Mouse (Mus musculus) hindbrain, embryonic 14.5 days (tissue): ENCODE results near the gene Zfand3. TPM values are rescaled to one million over a fixed set of nuclear protein-coding genes. Genes with fewer than 3 reads are reported as not detected.

Experiments
- ATAC-seq: fragments of 200-750 bp; cut with Nextera tagmentation; 2 replicates; pipeline ENCODE4 v1.8.0; 2017; ENCODE audit warnings: moderate number of reproducible peaks, mild to moderate bottlenecking, moderate TSS enrichment, moderate library complexity; ENCODE audit not compliant: low FRiP score
- DNase-seq: peaks from one replicate; pipeline ENCODE4 v3.0.0-alpha.2; 2015; ENCODE audit warnings: low spot score
- H3K27ac ChIP-seq: fragments of 300-500 bp; sonication (generic); 2 replicates; pipeline ENCODE4 v1.5.1; 2014; ENCODE audit warnings: mild to moderate bottlenecking, moderate library complexity
- H3K27me3 ChIP-seq: fragments of 300-500 bp; sonication (generic); 2 replicates; pipeline ENCODE4 v1.6.1; 2014; ENCODE audit warnings: mild to moderate bottlenecking, low read length, mixed read lengths; ENCODE audit not compliant: control insufficient read depth, insufficient read depth
- H3K36me3 ChIP-seq: fragments of 300-500 bp; sonication (generic); replicated peaks from 2 replicates; pipeline ENCODE4 v1.6.1; 2014; ENCODE audit not compliant: control insufficient read depth, insufficient read depth
- H3K4me1 ChIP-seq: fragments of 300-500 bp; sonication (generic); replicated peaks from 2 replicates; pipeline ENCODE4 v1.6.1; 2014; ENCODE audit warnings: antibody characterized with exemption, low read length, mixed read lengths; ENCODE audit not compliant: control insufficient read depth, insufficient read depth
- H3K4me2 ChIP-seq: fragments of 300-500 bp; sonication (generic); replicated peaks from 2 replicates; pipeline ENCODE4 v1.6.1; 2014; ENCODE audit warnings: mild to moderate bottlenecking, moderate library complexity
- H3K4me3 ChIP-seq: fragments of 300-500 bp; sonication (generic); replicated peaks from 2 replicates; pipeline ENCODE4 v1.5.1; 2014; ENCODE audit warnings: mild to moderate bottlenecking, low read length
- H3K9ac ChIP-seq: fragments of 300-500 bp; sonication (generic); 2 replicates; pipeline ENCODE4 v1.6.1; 2014
- H3K9me3 ChIP-seq: fragments of 300-500 bp; sonication (generic); 2 replicates; pipeline ENCODE4 v1.6.1; 2016; ENCODE audit warnings: low read length; ENCODE audit not compliant: control insufficient read depth
- WGBS: fragments of 180-500 bp; shearing (Covaris S2); extraction: QIAGEN DNeasy Blood & Tissue Kit; methylation state at CpG from one replicate; pipeline ENCODE4 v1.1.7; 2014; 5-methylcytosine and 5-hydroxymethylcytosine counted together
- polyA plus RNA-seq: library from polyadenylated mRNA; unstranded; fragments of >200 nt; fragmentation: Nextera tagmentation; extraction: Ambion mirVana; gene quantifications from 2 replicates; pipeline ENCODE4 v1.2.1, GENCODE M21; 2014

Zfand3 gene
- polyA plus RNA-seq, 1 experiment from 2014 or later: 43.2 TPM

DNA sequence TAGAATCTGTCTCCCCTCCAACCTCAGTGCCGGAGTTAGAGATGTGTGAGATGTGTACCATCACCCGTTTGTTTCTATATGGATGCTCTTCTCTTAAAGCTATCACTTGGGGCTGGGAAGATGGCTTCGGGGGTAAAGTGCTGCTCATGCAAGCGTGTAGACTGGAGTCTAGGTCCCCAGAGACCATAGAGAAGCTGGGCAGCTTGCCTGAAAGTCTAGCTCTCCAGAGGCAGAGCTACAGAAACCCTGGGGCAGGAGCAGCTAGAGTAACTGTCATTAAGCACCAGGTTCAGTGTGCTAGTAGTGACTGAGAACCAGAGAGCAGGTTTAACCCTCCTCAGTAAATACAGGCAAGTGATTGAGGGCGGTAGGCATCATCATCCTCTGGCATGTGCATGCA is 51.7 kb downstream of the Zfand3 start:
- Histone ChIP-seq H3K4me3 (no peak overlapping the region), H3K9me3 (no peaks in the 10 kb centered on the region), H3K36me3 (no peaks in the 10 kb centered on the region; the same call in 1 of the 2 replicates), H3K27ac (no peak overlapping the region), H3K27me3 (no peaks in the 10 kb centered on the region), H3K4me2 (no peak overlapping the region), H3K9ac (no peak overlapping the region), H3K4me1 (peaks cover 2% of the 10 kb centered on the region; the same call in 1 of the 2 replicates)
- DNase-seq (no peak), ATAC-seq (no peak)
- 77% methylated on average over 5 of the region's 5 CpGs for WGBS

- Histone ChIP-seq H3K27ac (no peak overlapping the region), H3K27me3 (no peaks in the 10 kb centered on the region), H3K4me3 (no peak overlapping the region), H3K36me3 (no peaks in the 10 kb centered on the region; the same call in 1 of the 2 replicates), H3K4me1 (peaks cover 2% of the 10 kb centered on the region; the same call in 1 of the 2 replicates), H3K9ac (no peak overlapping the region), H3K4me2 (no peak overlapping the region), H3K9me3 (no peaks in the 10 kb centered on the region)
- 77% methylated on average over 3 of the region's 3 CpGs for WGBS
- no peak for DNase-seq
- ATAC-seq: no peak
Measured at GRCm38 (mm10) chr17:30058594-30058993, 54.1 kb downstream of the Zfand3 start.

GRCm38 (mm10) chr17:30059066-30059465 is 54.5 kb downstream of the Zfand3 start:
- H3K4me2 ChIP-seq: no peak overlapping the region
- H3K9ac ChIP-seq: no peak overlapping the region
- no peaks in the 10 kb centered on the region; the same call in 1 of the 2 replicates for H3K36me3 ChIP-seq
- DNase-seq (no peak), ATAC-seq (no peak)
- peaks cover 6% of the 10 kb centered on the region; the same call in 1 of the 2 replicates for H3K4me1 ChIP-seq
- H3K27ac ChIP-seq: no peak overlapping the region
- H3K27me3 ChIP-seq: no peaks in the 10 kb centered on the region
- H3K4me3 ChIP-seq: no peak overlapping the region
- 87% methylated on average over 5 of the region's 5 CpGs for WGBS
- no peaks in the 10 kb centered on the region for H3K9me3 ChIP-seq

DNA sequence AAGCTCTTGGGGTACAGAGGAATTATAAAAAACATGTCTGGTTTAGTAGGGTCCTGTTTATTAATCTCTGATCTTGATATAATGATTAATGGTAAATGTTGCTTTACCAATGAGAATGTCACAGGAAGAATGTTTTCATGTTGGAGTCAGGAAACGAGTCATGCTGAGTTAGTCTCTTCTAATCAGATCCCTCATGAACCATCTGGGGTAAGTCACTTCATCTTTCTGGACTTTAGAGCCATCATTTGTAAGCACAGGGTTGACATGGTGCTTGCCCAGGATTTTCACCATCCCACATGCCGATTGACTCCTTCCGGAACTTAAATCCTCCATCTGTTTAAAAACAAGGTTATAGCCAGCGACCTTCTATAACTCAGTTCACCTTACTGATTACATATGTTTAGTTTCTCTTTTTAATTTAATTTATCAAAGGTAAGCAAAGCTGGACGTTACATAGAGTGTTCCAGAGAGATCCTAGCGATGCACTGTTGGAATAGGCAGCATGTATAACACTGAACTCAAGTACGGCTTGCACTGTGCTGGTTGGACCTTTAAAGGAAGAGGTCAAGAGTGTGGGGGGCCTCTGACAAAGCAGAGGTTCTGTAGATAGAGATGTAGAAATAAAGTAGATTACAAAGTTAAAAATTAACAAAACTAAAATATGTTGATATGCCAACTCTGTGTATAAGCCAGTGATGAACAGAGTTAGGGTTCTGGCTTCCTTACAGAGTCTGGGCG is 56.7 kb downstream of the Zfand3 start:
- no peak overlapping the region for H3K4me2 ChIP-seq
- no peak overlapping the region for H3K27ac ChIP-seq
- no peaks in the 10 kb centered on the region for H3K27me3 ChIP-seq
- ATAC-seq (no peak), DNase-seq (no peak)
- no peaks in the 10 kb centered on the region; the same call in 1 of the 2 replicates for H3K36me3 ChIP-seq
- no peaks in the 10 kb centered on the region for H3K9me3 ChIP-seq
- H3K9ac ChIP-seq: no peak overlapping the region
- H3K4me1 ChIP-seq: peaks cover 15% of the 10 kb centered on the region
- 83% methylated on average over 8 of the region's 8 CpGs for WGBS
- H3K4me3 ChIP-seq: no peak overlapping the region

- Histone ChIP-seq H3K36me3 (no peaks in the 10 kb centered on the region; the same call in 1 of the 2 replicates), H3K4me1 (peaks cover 15% of the 10 kb centered on the region), H3K9me3 (no peaks in the 10 kb centered on the region), H3K27ac (no peak overlapping the region), H3K4me2 (no peak overlapping the region), H3K27me3 (no peaks in the 10 kb centered on the region), H3K9ac (no peak overlapping the region), H3K4me3 (no peak overlapping the region)
- DNase-seq (no peak), ATAC-seq (no peak)
- WGBS: 31% methylated on average over 3 of the region's 3 CpGs
Measured at GRCm38 (mm10) chr17:30063849-30064248, 59.3 kb downstream of the Zfand3 start.

GRCm38 (mm10) chr17:30064746-30065145 is 60.2 kb downstream of the Zfand3 start:
- Histone ChIP-seq H3K27me3 (no peaks in the 10 kb centered on the region), H3K4me1 (peaks cover 15% of the 10 kb centered on the region), H3K9ac (no peak overlapping the region), H3K4me2 (no peak overlapping the region), H3K27ac (no peak overlapping the region), H3K4me3 (no peak overlapping the region), H3K9me3 (no peaks in the 10 kb centered on the region), H3K36me3 (no peaks in the 10 kb centered on the region; the same call in 1 of the 2 replicates)
- DNase-seq: no peak
- ATAC-seq: 0 out of 2 replicates have a peak, but pooled peaks have one; percentile 46
- 28% methylated on average over 4 of the region's 4 CpGs for WGBS

- WGBS: 93% methylated on average over 3 of the region's 3 CpGs
- ATAC-seq: no peak
- no peak for DNase-seq
- no peak overlapping the region for H3K9ac ChIP-seq
- H3K27me3 ChIP-seq: no peaks in the 10 kb centered on the region
- no peaks in the 10 kb centered on the region for H3K9me3 ChIP-seq
- H3K4me1 ChIP-seq: peaks cover 4% of the 10 kb centered on the region
- no peak overlapping the region for H3K27ac ChIP-seq
- H3K4me2 ChIP-seq: no peak overlapping the region
- H3K4me3 ChIP-seq: no peak overlapping the region
- H3K36me3 ChIP-seq: peaks cover 7% of the 10 kb centered on the region; the same call in 1 of the 2 replicates
Measured at GRCm38 (mm10) chr17:30069776-30070175, 65.2 kb downstream of the Zfand3 start.

- H3K9me3 ChIP-seq: no peaks in the 10 kb centered on the region
- 89% methylated on average over 5 of the region's 5 CpGs for WGBS
- no peak overlapping the region for H3K4me2 ChIP-seq
- no peak overlapping the region for H3K9ac ChIP-seq
- H3K27me3 ChIP-seq: no peaks in the 10 kb centered on the region
- ATAC-seq (no peak), DNase-seq (no peak)
- 0 out of 2 replicates have a peak, but pooled peaks cover 3% of the 10 kb centered on the region for H3K4me1 ChIP-seq
- H3K4me3 ChIP-seq: no peak overlapping the region
- H3K36me3 ChIP-seq: peaks cover 7% of the 10 kb centered on the region; the same call in 1 of the 2 replicates
- no peak overlapping the region for H3K27ac ChIP-seq
Measured at GRCm38 (mm10) chr17:30070631-30071030, 66.1 kb downstream of the Zfand3 start.

- H3K4me2 ChIP-seq: no peak overlapping the region
- 93% methylated on average over 3 of the region's 3 CpGs for WGBS
Measured at GRCm38 (mm10) chr17:30072613-30073012, 68.1 kb downstream of the Zfand3 start.

More at GRCm38 (mm10) chr17:30072613-30073012, 68.1 kb downstream of the Zfand3 start:
- Histone ChIP-seq H3K27ac (no peak overlapping the region), H3K27me3 (no peaks in the 10 kb centered on the region), H3K9me3 (no peaks in the 10 kb centered on the region), H3K9ac (no peak overlapping the region), H3K4me3 (no peak overlapping the region), H3K36me3 (peaks cover 7% of the 10 kb centered on the region; the same call in 1 of the 2 replicates), H3K4me1 (0 out of 2 replicates have a peak, but pooled peaks cover 3% of the 10 kb centered on the region)
- ATAC-seq: no peak
- DNase-seq: no peak
